Mouse (Mus musculus) layer of hippocampus, adult 8-10 months (tissue): ENCODE measurements around the gene Cdkal1. TPM values are rescaled to one million over a fixed set of nuclear protein-coding genes. Genes with fewer than 3 reads are reported as not detected.
A peak's percentile ranks its signal among the peaks of the same experiment; 100 is the strongest.

ENCODE experiments used
- DNase-seq, 2 experiments: peaks; one replicate each; pipeline ENCODE4 v3.0.0; 2022; ENCODE audit warnings: low spot score in 2 of 2
- total RNA-seq, 4 experiments: library from RNA; stranded (reverse); gene quantifications; 2 replicates each; pipeline ENCODE4 v1.2.4; 2022

The Cdkal1 gene
- total RNA-seq, 4 experiments from 2014 or later = 28.2 to 31.9 (median 29.1) TPM

DNA sequence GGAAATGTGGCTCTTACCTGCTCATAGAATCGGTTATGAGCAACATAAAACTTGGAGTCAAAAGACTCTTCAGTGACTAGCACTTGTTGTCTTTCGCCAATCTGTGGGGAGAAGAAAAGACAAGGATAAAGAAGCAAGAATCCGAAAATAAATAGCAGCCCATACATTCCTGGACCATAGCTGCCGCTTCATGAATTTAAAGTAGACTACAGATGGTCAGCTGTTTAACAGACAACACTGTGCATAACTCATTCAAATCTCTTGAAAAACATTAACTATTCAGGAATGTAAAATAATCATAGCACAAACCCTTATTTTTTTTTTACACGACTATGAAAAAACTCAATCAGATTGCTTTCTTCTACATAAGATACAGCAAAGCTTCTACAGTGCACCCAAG lies 498.0 kb downstream of the Cdkal1 start:
- no peak for DNase-seq

DNA sequence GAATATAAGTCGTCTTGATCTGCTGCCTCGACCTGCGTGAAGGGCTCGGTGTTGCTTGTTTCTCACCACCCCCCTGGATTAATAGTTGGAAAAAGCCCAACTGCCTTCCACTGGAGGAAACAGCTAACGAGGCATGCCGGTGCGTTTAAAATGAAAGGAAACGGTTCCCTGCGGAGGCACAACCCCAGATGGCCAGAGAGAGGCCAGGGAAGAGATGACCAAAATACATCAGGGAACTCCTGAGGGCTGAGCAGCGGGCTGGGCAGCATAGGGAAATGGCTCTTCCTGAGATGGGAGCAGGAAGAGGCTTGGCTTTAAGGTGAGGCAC lies 499.4 kb downstream of the Cdkal1 start:
- no peak for DNase-seq

- DNase-seq = no peak
Measured at GRCm38 (mm10) chr13:29355484-29356157, 499.9 kb downstream of the Cdkal1 start.

- no peak for DNase-seq
Measured at GRCm38 (mm10) chr13:29354943-29355342, 500.5 kb downstream of the Cdkal1 start.

DNA sequence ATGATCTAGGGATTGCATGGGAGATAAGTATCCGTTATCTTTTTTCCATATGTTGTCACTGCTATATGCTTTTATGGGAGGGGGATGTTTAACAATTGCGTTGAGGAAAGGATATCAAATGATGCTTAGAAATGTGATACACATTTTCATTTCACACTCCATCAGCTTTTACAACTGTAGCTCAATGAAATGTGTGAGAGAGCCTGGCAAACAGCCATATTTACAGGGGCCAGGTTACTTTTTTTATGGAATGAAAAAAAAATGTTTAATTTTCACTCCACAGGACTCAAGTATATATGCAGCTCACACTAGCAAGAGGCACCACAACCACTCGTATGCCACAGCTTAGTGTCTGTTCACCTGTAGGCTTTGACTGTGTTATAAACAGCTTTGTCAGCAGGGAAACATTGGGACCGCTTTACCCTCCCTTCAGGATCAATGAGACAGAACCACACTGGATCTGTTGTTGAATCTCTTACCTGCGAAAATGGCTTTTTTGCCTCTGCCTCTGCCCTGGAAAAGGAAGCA lies 501.5 kb downstream of the Cdkal1 start:
- no peak for DNase-seq

DNA sequence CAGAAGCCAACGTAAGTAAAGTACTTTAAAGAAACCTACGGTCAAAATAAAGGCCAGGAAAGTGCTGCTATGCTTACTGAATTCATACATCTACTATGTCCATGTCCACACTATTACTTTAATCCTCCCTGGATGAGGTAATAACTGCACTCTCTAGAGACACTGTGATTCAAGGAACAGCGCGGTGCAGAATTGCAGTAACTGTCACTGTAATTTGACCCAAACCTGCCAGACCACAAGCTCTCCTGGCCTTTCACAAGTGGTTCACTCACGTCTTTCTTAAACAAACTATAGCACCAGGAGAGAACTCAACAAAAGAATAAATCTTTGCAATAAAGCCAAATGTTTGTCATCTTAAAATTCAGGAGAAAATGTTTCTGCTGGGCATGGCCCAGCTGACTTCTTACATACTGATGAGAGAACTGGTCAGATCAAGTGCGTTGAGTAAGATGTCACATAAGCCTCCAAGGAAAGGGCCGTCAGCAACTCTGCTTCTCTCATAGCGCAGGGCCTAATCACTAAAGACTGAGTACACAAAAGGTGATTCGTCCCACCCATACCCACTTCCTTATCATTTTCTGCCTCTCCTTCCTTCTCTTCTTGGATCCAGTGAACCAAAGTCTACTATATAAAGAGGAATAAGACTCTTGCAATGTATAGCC lies 504.3 kb downstream of the Cdkal1 start:
- no peak for DNase-seq

DNA sequence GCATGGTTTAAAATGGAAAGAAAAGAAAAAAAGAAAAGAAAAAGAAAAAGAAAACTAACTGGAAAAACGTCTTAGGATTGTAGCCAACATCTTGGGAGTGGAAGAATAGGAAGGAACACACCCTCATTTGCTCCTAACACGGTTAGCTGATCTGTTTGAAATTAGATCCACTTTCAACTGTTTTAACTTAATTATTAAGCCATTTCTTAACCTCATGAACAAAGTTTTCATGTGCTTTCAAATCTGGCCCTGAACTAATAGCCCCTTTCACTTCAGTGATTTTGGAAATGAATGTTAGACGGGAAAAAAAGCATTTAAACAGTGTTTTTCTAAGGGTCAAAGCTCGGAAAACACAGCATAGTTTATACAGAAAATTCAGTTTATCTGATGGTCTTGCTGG lies 505.5 kb downstream of the Cdkal1 start:
- DNase-seq = no peak

- DNase-seq = no peak
Measured at GRCm38 (mm10) chr13:29349386-29349961, 506.0 kb downstream of the Cdkal1 start.

DNA sequence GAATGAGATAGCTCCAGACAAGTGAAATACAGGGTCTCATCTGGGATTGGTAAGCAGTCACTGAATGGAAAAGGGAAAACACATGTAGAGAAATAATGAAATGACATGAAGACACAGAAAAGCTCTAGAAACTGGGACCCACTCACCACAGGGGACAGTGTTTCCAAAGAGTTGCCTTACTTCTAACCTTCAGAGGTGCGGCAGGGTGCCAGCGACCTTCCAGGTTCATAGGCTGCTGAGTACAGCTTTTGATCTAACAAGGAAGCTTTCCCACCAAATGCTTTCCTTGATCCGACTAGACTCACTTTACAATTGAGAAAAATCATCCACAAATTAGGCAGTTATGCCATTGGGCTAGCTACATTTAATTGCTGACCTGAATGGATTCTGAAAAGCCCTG lies 507.1 kb downstream of the Cdkal1 start:
- no peak for DNase-seq

DNA sequence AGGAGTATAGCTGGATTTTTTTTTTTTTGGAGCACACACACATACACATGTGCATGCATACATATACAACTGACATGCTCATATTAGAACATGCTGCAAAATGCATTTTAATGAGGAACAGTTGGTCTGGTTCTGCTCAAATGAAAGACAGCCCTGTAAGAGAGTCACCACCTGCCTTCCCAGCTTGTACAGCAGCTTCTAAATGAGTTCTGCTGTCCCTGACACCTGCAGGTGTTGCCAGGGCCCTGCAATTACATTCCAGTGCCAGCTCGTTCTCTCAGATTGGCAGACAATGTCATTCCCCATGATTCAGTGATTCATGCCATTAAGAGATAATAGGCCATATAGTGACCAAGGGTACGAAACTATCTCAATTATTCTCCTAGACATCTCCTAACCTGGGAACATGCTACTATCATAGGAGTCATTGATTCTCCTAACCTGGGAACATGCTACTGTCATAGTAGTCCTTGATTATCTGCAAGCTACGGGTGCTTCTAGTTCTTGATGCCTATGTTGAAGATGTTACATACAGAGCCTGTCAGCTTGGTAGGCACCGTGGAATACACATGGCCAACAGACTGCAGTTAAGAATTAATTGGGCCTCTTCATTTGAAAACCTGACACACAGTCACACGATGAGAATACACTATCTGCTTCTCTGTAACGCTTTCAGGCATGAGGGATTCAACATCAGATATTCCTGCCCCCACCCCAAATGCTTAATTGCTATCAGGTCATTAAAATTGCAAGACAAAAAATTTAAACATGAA lies 522.6 kb downstream of the Cdkal1 start:
- peak in 1 of 2 experiments; percentile 13 for DNase-seq

GRCm38 (mm10) chr13:29325946-29326345 lies 529.5 kb downstream of the Cdkal1 start:
- no peak for DNase-seq

DNA sequence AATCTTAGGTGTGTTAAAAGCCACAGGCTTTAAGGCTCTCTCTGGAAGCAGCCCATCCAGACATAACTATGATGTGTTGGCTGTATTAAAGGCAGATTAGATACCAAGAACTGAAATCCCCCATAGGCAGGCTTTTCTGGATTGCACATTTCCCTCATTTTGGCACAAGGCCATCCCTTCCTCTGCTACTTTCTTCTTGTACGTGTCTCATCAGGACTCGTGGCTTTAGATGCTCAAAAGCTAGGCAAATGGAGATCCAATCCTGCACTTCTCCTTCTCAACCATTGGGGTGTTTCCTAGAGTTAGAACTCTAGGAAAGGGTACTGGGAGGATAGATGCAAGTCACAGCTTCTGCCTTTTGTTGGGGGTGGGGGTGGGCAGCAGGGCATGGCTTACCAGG lies 535.1 kb downstream of the Cdkal1 start:
- no peak for DNase-seq

DNA sequence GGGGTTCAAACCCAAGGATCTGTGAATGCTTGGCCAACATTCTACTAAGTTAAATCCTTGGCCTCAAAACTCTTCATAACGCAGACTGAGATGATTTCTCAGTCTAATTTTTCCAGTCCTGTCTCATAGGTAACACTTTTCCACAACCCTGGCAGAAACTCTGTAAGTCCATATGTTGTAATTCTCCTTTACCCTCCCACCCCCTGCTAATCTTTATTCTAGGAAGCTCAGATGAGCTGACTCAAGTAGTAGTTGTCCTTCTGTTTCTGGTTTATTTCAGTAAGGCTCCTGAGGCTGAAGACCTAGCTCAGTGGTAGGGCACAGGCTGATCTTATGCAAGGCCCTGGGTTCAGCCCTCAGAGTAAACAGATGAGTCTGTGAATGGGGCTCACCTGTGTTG lies 537.8 kb downstream of the Cdkal1 start:
- DNase-seq = no peak

DNA sequence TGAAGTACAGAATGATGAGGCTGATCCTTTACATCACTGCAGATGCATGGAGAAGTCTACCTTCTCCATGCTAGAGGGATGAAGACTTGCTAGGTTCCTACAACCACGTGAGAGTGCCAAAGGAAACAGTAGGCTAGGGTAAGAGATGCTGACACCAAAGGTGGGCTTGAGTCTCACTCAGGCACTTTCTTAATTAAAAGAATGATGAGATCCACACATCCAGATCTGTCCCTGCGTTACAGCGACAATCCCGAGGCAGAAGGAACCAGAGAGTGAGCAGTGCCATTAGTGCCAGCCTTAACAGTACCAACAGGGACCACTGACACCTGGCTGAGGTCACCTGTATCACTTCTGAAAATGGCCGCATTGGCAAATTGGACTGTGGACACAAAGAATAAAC lies 539.2 kb downstream of the Cdkal1 start:
- DNase-seq = no peak

- DNase-seq = no peak
Measured at GRCm38 (mm10) chr13:29312026-29312425, 543.4 kb downstream of the Cdkal1 start.

DNA sequence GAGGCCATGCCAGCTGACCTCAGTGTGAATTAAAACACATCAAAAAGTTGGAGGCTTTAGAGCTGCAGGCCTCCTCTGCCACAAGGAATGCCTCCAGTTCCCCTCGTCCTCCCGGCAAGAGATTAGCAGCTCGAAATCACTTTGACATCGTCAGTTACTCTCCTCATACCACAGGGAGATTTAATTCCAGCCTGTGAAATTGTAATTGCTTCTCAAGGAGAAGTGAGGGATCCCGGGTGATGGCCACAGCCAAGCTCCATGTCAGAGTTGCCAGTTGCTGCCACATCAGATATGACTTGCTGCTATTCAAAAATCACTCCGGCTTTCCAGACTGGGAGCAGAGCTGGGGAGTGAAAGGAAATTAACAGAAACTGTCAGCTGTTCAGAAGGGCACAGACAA lies 548.1 kb downstream of the Cdkal1 start:
- DNase-seq = no peak

GRCm38 (mm10) chr13:29292608-29293240 lies 562.8 kb downstream of the Cdkal1 start:
- no peak for DNase-seq

DNA sequence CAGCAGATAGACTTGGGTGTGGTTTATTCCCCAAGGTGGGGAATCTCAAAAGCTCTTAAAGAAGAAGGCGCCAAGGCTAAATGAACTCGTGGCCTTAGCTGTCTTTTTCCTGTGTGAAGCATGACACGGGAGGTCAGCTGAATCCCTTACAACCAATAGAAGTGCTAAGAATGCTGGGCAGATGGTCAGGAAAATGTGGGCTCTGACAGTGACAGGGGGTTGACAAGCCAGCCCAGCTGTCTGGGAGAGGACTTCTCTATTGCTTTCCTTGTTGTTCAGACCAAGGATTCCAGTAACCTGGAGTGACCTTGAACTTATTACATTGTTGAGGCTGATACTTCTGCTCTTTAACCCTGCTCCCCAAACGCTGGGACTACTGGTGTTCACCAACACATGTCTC lies 564.9 kb downstream of the Cdkal1 start:
- no peak for DNase-seq

DNA sequence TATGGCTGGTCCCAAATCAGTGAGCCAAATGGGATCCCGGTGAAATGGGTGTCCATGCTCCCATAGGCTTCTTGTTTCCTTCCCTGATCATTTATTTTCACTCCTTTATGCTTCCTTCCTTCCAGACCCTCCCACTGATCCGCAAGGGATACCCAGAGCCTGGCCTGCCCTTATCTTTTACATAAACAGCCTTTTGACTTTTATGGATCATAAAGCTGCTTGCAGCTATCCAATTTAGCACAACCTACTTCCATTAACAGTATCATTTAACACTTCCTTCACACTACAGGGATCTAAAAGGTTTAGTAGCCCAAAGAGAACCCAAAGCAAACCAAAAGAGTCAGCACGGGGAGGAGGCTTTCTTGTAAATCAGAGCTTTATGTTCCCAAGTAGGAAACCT lies 570.4 kb downstream of the Cdkal1 start:
- no peak for DNase-seq

- no peak for DNase-seq
Measured at GRCm38 (mm10) chr13:29281556-29281955, 573.9 kb downstream of the Cdkal1 start.

DNA sequence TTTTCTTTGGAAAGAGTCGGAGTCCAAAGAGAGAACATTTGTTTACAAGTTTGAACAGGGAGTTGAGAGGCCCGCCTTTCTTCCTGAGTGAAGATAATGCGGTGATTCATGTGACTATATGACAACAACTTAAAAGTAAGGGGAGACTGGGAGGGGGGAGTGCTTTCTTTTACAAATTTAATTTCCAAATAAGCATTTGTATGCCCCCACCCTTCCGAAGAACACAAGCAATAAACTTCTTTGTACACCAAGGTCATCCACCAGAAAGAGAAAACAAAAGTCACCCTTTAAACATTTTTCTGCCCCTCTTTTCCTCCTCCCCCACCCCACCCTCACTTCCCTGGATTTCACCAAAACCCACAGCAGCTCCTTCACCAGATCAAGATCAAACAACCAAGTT lies 577.3 kb downstream of the Cdkal1 start:
- DNase-seq = no peak

DNA sequence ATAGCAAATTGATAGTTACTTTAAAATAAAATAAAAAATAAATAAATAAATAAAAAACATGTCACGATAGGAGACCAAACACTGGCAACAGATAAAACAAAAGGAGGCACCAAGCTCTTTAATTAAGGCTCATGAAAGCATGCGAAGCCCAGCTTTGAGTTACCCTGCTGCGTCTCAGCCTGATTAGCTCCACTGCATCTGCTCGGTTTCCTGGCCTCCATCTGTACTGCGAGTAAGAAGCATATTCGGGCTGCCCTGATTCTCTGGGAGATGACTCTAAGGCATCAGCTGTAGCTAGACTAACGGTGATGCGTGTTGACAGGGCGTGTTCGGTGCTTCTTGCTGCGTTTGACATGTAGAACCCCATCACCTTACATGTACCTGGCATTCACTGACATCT lies 581.2 kb downstream of the Cdkal1 start:
- DNase-seq = peak; percentile 56 to 65
